Mouse (Mus musculus) liver, embryonic 11.5 days (tissue): ENCODE results near the gene Cfap97d1. TPM values are rescaled to one million over a fixed set of nuclear protein-coding genes. Genes with fewer than 3 reads are reported as not detected.

Source experiments
- ATAC-seq: fragments of 200-750 bp; cut with Nextera tagmentation; replicated peaks from 2 replicates; pipeline ENCODE4 v1.8.0; 2017; ENCODE audit warnings: moderate number of reproducible peaks, mild to moderate bottlenecking, moderate TSS enrichment, moderate library complexity; ENCODE audit not compliant: low FRiP score
- DNase-seq: peaks from one replicate; pipeline ENCODE4 v3.0.0-alpha.2; 2017; ENCODE audit warnings: low spot score
- H3K27ac ChIP-seq: fragments of 300-500 bp; sonication (generic); 2 replicates; pipeline ENCODE4 v1.5.1; 2014; ENCODE audit warnings: mild to moderate bottlenecking, low read depth, low read length, control low read depth
- H3K27me3 ChIP-seq: fragments of 300-500 bp; sonication (generic); replicated peaks from 2 replicates; pipeline ENCODE4 v1.6.1; 2014; ENCODE audit warnings: low read length, mixed read lengths; ENCODE audit not compliant: control insufficient read depth, insufficient read depth
- H3K36me3 ChIP-seq: fragments of 300-500 bp; sonication (generic); 2 replicates; pipeline ENCODE4 v1.6.1; 2014; ENCODE audit warnings: mild to moderate bottlenecking, low read length, moderate library complexity, mixed read lengths; ENCODE audit not compliant: control insufficient read depth, insufficient read depth
- H3K4me1 ChIP-seq: fragments of 300-500 bp; sonication (generic); replicated peaks from 2 replicates; pipeline ENCODE4 v1.6.1; 2014; ENCODE audit warnings: low read length, mixed read lengths; ENCODE audit not compliant: control insufficient read depth, insufficient read depth
- H3K4me2 ChIP-seq: fragments of 300-500 bp; sonication (generic); 2 replicates; pipeline ENCODE4 v1.6.1; 2014; ENCODE audit warnings: mild to moderate bottlenecking, control low read depth, moderate library complexity
- H3K4me3 ChIP-seq: fragments of 300-500 bp; sonication (generic); 2 replicates; pipeline ENCODE4 v1.5.1; 2014; ENCODE audit warnings: low read depth, low read length, control low read depth
- H3K9ac ChIP-seq: fragments of 300-500 bp; sonication (generic); 2 replicates; pipeline ENCODE4 v1.6.1; 2014; ENCODE audit warnings: low read depth, low read length, control low read depth
- H3K9me3 ChIP-seq: fragments of 300-500 bp; sonication (generic); 2 replicates; pipeline ENCODE4 v1.6.1; 2016; ENCODE audit warnings: low read length, inconsistent platforms, mixed read lengths; ENCODE audit not compliant: control insufficient read depth
- WGBS: fragments of 180-500 bp; shearing (Covaris S2); extraction: QIAGEN DNeasy Blood & Tissue Kit; methylation state at CpG from one replicate; pipeline ENCODE4 v1.1.7; 2014; 5-methylcytosine and 5-hydroxymethylcytosine counted together
- polyA plus RNA-seq: library from polyadenylated mRNA; unstranded; fragments of >200 nt; fragmentation: Nextera tagmentation; extraction: Ambion mirVana; gene quantifications from 2 replicates; pipeline ENCODE4 v1.2.1, GENCODE M21; 2014

Gene Cfap97d1
- polyA plus RNA-seq, 1 experiment from 2014 or later = not detected

GRCm38 (mm10) chr11:101953441-101953840, 30.6 kb upstream of the Cfap97d1 start:
- H3K36me3 ChIP-seq = no peaks in the 10 kb centered on the region
- DNase-seq (no peak), ATAC-seq (no peak)
- H3K27me3 ChIP-seq = peaks cover 9% of the 10 kb centered on the region
- WGBS = 24% methylated on average over 4 of the region's 4 CpGs
- no peak overlapping the region for H3K9ac ChIP-seq
- H3K4me3 ChIP-seq = no peak overlapping the region
- 0 out of 2 replicates have a peak overlapping the region, but pooled peaks have one; percentile 54 for H3K27ac ChIP-seq
- peak overlapping the region; percentile 57 for H3K4me2 ChIP-seq
- H3K9me3 ChIP-seq = no peaks in the 10 kb centered on the region
- H3K4me1 ChIP-seq = peaks cover 14% of the 10 kb centered on the region

GRCm38 (mm10) chr11:101957476-101957875, 26.6 kb upstream of the Cfap97d1 start:
- H3K4me3 ChIP-seq = no peak overlapping the region

GRCm38 (mm10) chr11:101963043-101963442, 21.0 kb upstream of the Cfap97d1 start:
- Histone ChIP-seq H3K4me1 (peaks cover 4% of the 10 kb centered on the region; the same call in 1 of the 2 replicates), H3K27me3 (peaks cover 77% of the 10 kb centered on the region), H3K9me3 (no peaks in the 10 kb centered on the region), H3K27ac (no peak overlapping the region), H3K36me3 (no peaks in the 10 kb centered on the region), H3K9ac (no peak overlapping the region), H3K4me2 (peak overlapping the region; percentile 78), H3K4me3 (peak overlapping the region; percentile 47)
- no peak for DNase-seq
- no peak for ATAC-seq
- 2% methylated on average over 11 of the region's 11 CpGs for WGBS

More at GRCm38 (mm10) chr11:101957476-101957875, 26.6 kb upstream of the Cfap97d1 start:
- 67% methylated on average over 5 of the region's 5 CpGs for WGBS
- H3K9me3 ChIP-seq = no peaks in the 10 kb centered on the region
- H3K9ac ChIP-seq = no peak overlapping the region
- H3K4me2 ChIP-seq = no peak overlapping the region
- DNase-seq = no peak
- ATAC-seq = no peak
- no peaks in the 10 kb centered on the region for H3K36me3 ChIP-seq
- H3K27ac ChIP-seq = no peak overlapping the region
- H3K27me3 ChIP-seq = peaks cover 29% of the 10 kb centered on the region
- peaks cover 11% of the 10 kb centered on the region for H3K4me1 ChIP-seq

DNA sequence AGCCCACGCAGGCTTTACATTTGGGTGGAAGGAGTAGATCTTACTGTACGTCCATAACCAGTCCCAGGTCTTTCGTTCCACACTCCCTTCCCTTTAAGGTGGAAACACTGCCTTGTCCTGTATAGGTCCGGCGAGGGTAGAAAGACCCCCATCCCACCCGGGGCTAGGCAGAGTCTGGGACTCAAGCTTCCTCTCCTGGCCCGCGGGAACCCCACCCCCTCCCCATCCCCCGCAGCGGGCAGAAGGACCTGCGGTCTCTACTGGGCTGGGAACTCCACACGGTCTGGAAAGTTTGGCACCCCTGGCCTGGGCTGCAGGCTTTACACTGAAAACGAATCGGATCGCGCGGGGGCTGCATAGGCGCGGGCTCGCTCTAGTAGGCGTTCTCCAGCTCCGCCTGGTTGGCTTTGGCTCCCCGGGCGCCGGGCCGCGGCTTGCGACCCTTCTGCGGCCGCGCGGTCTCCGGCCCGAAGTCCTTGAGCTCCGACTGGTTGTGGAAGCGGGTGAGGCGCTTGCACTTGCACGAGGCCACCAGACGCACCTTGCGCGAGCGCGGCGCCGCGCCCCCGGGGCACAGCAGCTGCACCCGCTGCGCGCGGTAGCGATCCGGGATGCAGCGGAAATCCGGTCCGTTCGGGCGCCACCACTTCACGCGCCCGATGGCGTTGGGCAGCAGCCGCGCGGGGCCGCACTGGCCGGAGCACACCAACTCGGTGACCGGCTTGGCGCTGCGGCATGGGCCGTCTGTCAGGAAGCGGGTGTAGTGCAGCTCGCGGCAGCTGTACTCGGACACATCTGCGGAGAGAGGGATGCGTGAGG, 20.4 kb upstream of the Cfap97d1 start:
- Histone ChIP-seq H3K9ac (no peak overlapping the region; the same call in 1 of the 2 replicates), H3K36me3 (no peaks in the 10 kb centered on the region), H3K9me3 (no peaks in the 10 kb centered on the region), H3K27ac (no peak overlapping the region), H3K4me1 (peaks cover 4% of the 10 kb centered on the region; the same call in 1 of the 2 replicates), H3K4me2 (peak overlapping the region; percentile 78), H3K4me3 (peak overlapping the region; percentile 47), H3K27me3 (peaks cover 82% of the 10 kb centered on the region)
- ATAC-seq (no peak), DNase-seq (no peak)
- under 1% methylated on average over 78 of the region's 78 CpGs for WGBS

DNA sequence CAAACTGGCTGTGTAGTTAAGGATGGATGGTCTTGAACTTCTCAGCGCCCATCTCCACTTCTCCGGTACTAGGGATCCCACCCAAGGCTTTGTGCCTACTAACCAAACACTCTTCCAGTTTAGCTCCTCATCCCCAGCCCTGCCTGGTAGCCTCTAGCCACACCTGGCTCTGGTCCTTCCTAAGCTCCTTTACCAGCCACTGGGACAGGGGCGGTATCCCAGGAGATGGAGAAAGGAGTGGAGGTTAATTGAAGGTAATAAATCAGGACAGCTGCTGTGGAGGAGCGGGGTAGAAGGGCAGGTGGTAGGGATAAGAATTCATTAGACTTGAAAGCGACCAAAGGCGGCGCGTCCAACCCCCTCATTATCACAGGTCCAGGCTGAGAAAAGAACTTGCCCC, 19.4 kb upstream of the Cfap97d1 start:
- H3K27ac ChIP-seq = no peak overlapping the region
- peaks cover 81% of the 10 kb centered on the region for H3K27me3 ChIP-seq
- no peak overlapping the region; the same call in 1 of the 2 replicates for H3K4me3 ChIP-seq
- peaks cover 4% of the 10 kb centered on the region; the same call in 1 of the 2 replicates for H3K4me1 ChIP-seq
- H3K36me3 ChIP-seq = no peaks in the 10 kb centered on the region
- peak overlapping the region; percentile 78 for H3K4me2 ChIP-seq
- WGBS = 11% methylated on average over 8 of the region's 8 CpGs
- no peaks in the 10 kb centered on the region for H3K9me3 ChIP-seq
- DNase-seq (no peak), ATAC-seq (no peak)
- no peak overlapping the region for H3K9ac ChIP-seq

GRCm38 (mm10) chr11:101965553-101965952, 18.5 kb upstream of the Cfap97d1 start:
- H3K4me3 ChIP-seq = no peak overlapping the region
- WGBS = 0% methylated on average over 2 of the region's 2 CpGs

DNA sequence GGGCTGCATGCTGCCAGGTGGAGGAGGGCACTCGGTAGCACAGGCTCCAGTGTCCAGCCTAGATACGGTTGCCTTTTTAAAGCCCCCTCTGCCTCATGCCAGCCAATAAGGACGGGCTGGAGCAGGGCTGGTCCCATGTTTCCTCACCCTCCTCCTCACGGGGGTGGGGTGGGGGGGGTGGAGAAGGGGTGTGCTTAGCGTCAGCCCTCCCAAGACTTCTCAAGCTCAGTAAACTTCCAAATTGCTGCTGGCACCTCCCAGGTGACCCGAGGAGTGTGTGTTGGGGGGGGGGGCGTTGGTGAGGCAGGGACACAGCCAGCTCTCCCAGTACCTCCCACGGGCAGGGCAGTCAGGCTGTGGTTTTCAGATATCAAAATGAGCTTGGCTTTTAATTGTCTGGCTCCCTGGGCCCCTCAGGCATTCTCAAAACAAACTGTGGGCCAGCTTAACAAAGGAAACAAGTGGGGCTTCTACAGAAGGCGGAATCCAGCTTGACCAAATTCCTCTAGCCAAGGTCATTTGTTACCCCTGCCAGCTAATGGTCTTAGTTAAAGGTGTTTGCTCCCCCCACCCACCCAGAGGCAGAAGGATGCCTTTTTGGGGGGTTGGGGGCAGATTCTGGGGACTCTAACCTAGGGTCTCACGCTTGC, 17.0 kb upstream of the Cfap97d1 start, which contains the start of gene Sost:
Gene Sost, minus strand, starts transcription at position 51 of the 650 bp plus-strand sequence.
- WGBS = 22% methylated on average over 10 of the region's 10 CpGs
- no peak for DNase-seq
- Histone ChIP-seq H3K4me2 (no peak within 1 kb of the TSS), H3K4me1 (peaks cover 4% of the 10 kb centered on the region; the same call in 1 of the 2 replicates), H3K9me3 (no peaks in the 10 kb centered on the region), H3K36me3 (no peaks in the 10 kb centered on the region), H3K4me3 (no peak within 1 kb of the TSS), H3K27ac (no peak within 1 kb of the TSS), H3K27me3 (peaks cover 65% of the 10 kb centered on the region), H3K9ac (no peak within 1 kb of the TSS)
- no peak for ATAC-seq

More at GRCm38 (mm10) chr11:101965553-101965952, 18.5 kb upstream of the Cfap97d1 start:
- DNase-seq (no peak), ATAC-seq (no peak)
- H3K4me1 ChIP-seq = peaks cover 4% of the 10 kb centered on the region; the same call in 1 of the 2 replicates
- no peaks in the 10 kb centered on the region for H3K36me3 ChIP-seq
- no peaks in the 10 kb centered on the region for H3K9me3 ChIP-seq
- H3K27me3 ChIP-seq = peaks cover 81% of the 10 kb centered on the region
- H3K9ac ChIP-seq = no peak overlapping the region
- H3K27ac ChIP-seq = no peak overlapping the region
- H3K4me2 ChIP-seq = no peak overlapping the region

GRCm38 (mm10) chr11:101968311-101968710, 15.8 kb upstream of the Cfap97d1 start:
- DNase-seq = no peak
- no peak overlapping the region for H3K27ac ChIP-seq
- peaks cover 53% of the 10 kb centered on the region for H3K27me3 ChIP-seq

More at GRCm38 (mm10) chr11:101968311-101968710, 15.8 kb upstream of the Cfap97d1 start:
- no peak for ATAC-seq
- no peak overlapping the region for H3K4me3 ChIP-seq
- no peak overlapping the region; the same call in 1 of the 2 replicates for H3K4me2 ChIP-seq
- no peak overlapping the region for H3K9ac ChIP-seq
- WGBS = 14% methylated on average over 7 of the region's 7 CpGs
- no peaks in the 10 kb centered on the region for H3K36me3 ChIP-seq
- no peaks in the 10 kb centered on the region for H3K9me3 ChIP-seq
- H3K4me1 ChIP-seq = peaks cover 4% of the 10 kb centered on the region; the same call in 1 of the 2 replicates
